Mouse (Mus musculus) neural tube, embryonic 12.5 days (tissue): ENCODE measurements around the gene N4bp2l2. TPM values are rescaled to one million over a fixed set of nuclear protein-coding genes. Genes with fewer than 3 reads are reported as not detected.

Source experiments
- ATAC-seq: fragments of 200-750 bp; cut with Nextera tagmentation; 2 replicates; pipeline ENCODE4 v1.8.0; 2017; ENCODE audit warnings: low read depth, mild to moderate bottlenecking, moderate TSS enrichment, moderate library complexity; ENCODE audit not compliant: low FRiP score
- H3K27ac ChIP-seq: fragments of 300-500 bp; sonication (generic); 2 replicates; pipeline ENCODE4 v1.5.1; 2016
- H3K27me3 ChIP-seq: fragments of 300-500 bp; sonication (generic); replicated peaks from 2 replicates; pipeline ENCODE4 v1.6.1; 2016; ENCODE audit warnings: mild to moderate bottlenecking
- H3K36me3 ChIP-seq: fragments of 300-500 bp; sonication (generic); 2 replicates; pipeline ENCODE4 v1.6.1; 2016; ENCODE audit warnings: mild to moderate bottlenecking
- H3K4me1 ChIP-seq: fragments of 300-500 bp; sonication (generic); 2 replicates; pipeline ENCODE4 v1.6.1; 2016
- H3K4me2 ChIP-seq: fragments of 300-500 bp; sonication (generic); replicated peaks from 2 replicates; pipeline ENCODE4 v1.6.1; 2016; ENCODE audit warnings: mild to moderate bottlenecking
- H3K4me3 ChIP-seq: fragments of 300-500 bp; sonication (generic); 2 replicates; pipeline ENCODE4 v1.5.1; 2016
- H3K9ac ChIP-seq: fragments of 300-500 bp; sonication (generic); 2 replicates; pipeline ENCODE4 v1.6.1; 2016; ENCODE audit warnings: mild to moderate bottlenecking
- H3K9me3 ChIP-seq: fragments of 300-500 bp; sonication (generic); 2 replicates; pipeline ENCODE4 v1.6.1; 2016; ENCODE audit warnings: mild to moderate bottlenecking
- WGBS: fragments of 180-500 bp; shearing (Covaris S2); methylation state at CpG from one replicate; pipeline ENCODE4 v1.1.7; 2016; 5-methylcytosine and 5-hydroxymethylcytosine counted together
- polyA plus RNA-seq: library from polyadenylated mRNA; unstranded; fragments of >200 nt; fragmentation: Nextera tagmentation; extraction: Ambion mirVana; gene quantifications from 2 replicates; pipeline ENCODE4 v1.2.1, GENCODE M21; 2016

N4bp2l2 gene
- polyA plus RNA-seq, 1 experiment from 2014 or later = 41.1 TPM

DNA sequence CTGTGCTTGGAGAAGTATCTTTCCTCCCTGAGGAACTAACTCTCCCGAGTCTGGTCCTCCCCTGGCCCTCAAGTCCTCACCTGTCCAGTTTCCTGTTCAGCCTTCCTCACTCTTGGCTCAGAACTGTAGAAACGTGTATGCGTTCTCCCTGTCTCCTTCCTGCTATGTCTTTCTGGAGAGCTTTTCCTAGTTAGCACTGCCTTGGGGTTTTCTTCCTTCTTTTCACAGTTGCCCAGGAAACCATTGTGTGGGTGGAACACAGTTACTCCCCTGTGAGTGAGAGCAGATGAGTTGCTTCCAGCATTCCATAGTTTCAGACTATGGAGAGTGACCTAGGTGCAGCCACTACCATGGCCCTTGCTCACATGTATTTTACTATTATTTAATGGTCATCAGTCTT lies 99.8 kb downstream of the N4bp2l2 start:
- Histone ChIP-seq H3K4me1 (no peaks in the 10 kb centered on the region), H3K4me2 (no peak overlapping the region), H3K27me3 (no peaks in the 10 kb centered on the region), H3K9ac (no peak overlapping the region), H3K9me3 (no peaks in the 10 kb centered on the region), H3K27ac (no peak overlapping the region), H3K4me3 (no peak overlapping the region), H3K36me3 (peaks cover 27% of the 10 kb centered on the region)
- ATAC-seq = no peak
- 60% methylated on average over 3 of the region's 3 CpGs for WGBS

DNA sequence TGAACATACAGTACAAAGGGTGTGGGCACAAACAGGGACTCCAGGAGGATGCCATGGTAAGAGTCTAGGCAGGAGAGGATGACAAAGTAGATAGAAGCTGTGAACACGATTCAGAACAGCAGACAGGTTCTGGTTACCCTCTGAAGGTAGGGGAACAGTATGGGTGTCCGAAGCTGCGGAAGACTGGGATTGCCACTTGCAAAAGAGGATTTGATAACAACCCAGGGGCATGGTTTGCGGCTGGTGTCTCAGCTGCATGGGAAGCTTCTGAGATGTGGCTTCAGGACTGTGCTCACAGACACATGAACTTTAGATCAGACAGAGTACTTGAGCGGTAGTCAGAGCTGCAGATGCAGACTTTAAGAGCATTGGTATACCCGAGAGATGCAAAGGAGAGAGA lies 101.6 kb downstream of the N4bp2l2 start:
- Histone ChIP-seq H3K36me3 (peaks cover 25% of the 10 kb centered on the region), H3K27ac (no peak overlapping the region), H3K4me1 (no peaks in the 10 kb centered on the region), H3K9ac (no peak overlapping the region), H3K4me2 (no peak overlapping the region), H3K9me3 (no peaks in the 10 kb centered on the region), H3K4me3 (no peak overlapping the region), H3K27me3 (no peaks in the 10 kb centered on the region)
- no peak for ATAC-seq
- WGBS = 95% methylated on average over 6 of the region's 6 CpGs

DNA sequence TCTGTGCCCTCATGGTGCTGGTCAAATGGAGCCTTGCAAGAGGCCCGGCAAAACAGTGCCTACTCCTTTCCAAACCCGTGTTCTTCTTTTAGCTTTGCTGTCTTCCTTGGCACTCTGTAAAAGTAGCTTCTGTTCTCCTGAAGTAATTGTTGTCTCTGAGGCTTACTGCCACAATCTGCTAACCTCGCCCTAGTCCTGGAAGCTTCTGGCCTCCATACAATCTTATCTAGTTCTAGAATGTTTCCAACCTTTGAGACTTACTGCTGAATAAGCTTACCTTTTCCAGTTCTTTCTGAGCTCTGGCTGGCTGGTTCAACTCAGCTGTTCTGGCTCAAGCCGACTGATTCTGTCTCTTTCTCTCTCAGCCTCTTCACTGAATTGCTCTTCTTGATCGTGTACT lies 104.2 kb downstream of the N4bp2l2 start:
- H3K9ac ChIP-seq = no peak overlapping the region
- no peaks in the 10 kb centered on the region for H3K27me3 ChIP-seq
- no peak for ATAC-seq
- no peaks in the 10 kb centered on the region for H3K4me1 ChIP-seq
- H3K4me3 ChIP-seq = no peak overlapping the region
- peaks cover 14% of the 10 kb centered on the region; the same call in 1 of the 2 replicates for H3K36me3 ChIP-seq
- H3K4me2 ChIP-seq = no peak overlapping the region
- no peak overlapping the region for H3K27ac ChIP-seq
- 95% methylated on average over 5 of the region's 5 CpGs for WGBS
- no peaks in the 10 kb centered on the region for H3K9me3 ChIP-seq

DNA sequence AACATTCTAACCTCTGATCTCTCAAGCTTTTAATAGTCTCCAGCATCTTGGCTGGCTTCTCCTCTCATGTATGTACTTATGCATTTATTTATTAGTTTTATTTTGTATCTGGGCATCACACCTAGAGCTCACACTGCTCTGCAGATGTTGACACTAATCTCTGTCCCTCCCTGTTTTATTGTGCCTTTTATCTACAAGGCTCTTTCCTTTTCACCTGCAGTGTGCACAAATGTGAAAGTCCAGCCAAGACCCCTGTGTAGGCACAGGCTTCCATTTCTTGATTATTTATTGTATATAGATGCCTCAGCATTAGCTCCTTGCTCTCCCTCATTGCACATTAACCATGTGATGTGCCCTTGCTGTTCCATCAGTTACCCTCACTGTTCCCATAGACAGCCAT lies 104.6 kb downstream of the N4bp2l2 start:
- no peak for ATAC-seq
- no peaks in the 10 kb centered on the region for H3K4me1 ChIP-seq

DNA sequence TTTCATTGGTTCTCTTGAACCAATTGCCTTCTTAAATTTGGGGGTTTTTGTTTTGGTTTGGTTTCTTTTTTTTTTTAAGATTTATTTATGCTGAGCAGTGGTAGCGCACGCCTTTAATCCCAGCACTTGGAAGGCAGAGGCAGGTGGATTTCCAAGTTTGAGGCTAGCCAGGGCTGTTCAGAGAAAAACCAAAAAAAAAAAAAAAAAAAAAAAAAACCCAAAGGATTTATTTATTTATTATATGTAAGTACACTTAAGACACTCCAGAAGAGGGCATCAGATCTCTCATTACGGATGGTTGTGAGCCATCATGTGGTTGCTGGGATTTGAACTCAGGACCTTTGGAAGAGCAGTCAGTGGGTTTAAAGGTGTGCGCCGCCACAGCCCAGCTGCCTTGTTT lies 105.1 kb downstream of the N4bp2l2 start:
- Histone ChIP-seq H3K4me3 (no peak overlapping the region), H3K4me1 (no peaks in the 10 kb centered on the region)
- WGBS = 95% methylated on average over 5 of the region's 5 CpGs

More for the DNA sequence above, 104.6 kb downstream of the N4bp2l2 start:
- Histone ChIP-seq H3K4me2 (no peak overlapping the region), H3K27ac (no peak overlapping the region), H3K9ac (no peak overlapping the region), H3K9me3 (no peaks in the 10 kb centered on the region), H3K36me3 (peaks cover 14% of the 10 kb centered on the region; the same call in 1 of the 2 replicates), H3K27me3 (no peaks in the 10 kb centered on the region), H3K4me3 (no peak overlapping the region)

DNA sequence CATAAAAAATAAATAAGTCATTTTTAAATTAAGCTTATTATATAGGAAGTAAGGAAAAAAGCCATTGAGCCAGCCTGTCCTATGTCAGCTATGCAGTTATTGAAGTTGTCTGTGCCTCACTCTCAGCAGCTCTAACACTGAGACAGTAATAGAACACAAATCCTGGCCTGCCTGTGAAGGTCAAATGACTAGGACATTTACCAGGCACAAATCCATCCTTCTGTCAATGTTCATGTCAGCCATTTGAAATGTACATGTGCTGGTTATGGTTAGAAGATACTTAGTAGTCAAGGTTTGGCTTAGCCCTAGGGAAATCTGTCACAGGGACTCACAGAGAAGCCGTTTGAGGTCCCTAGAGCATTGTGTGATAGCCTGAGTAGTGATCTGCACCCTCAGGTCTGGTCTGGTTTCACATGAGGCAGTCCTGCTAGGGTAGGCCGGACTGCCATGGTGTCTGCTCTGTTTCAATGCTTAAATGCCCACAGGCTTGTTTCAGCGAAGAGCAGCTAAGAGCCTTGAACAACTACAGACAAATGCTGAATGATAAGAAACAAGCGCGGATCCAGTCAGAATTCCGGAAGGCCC lies 106.4 kb downstream of the N4bp2l2 start:
- 94% methylated on average over 6 of the region's 6 CpGs for WGBS
- no peak for ATAC-seq
- Histone ChIP-seq H3K9me3 (no peaks in the 10 kb centered on the region), H3K4me2 (no peak overlapping the region), H3K4me1 (no peaks in the 10 kb centered on the region), H3K27me3 (no peaks in the 10 kb centered on the region), H3K27ac (no peak overlapping the region), H3K4me3 (no peak overlapping the region), H3K9ac (no peak overlapping the region), H3K36me3 (peaks cover 15% of the 10 kb centered on the region; the same call in 1 of the 2 replicates)

More for the DNA sequence above, 105.1 kb downstream of the N4bp2l2 start:
- Histone ChIP-seq H3K9me3 (no peaks in the 10 kb centered on the region), H3K4me2 (no peak overlapping the region), H3K36me3 (peaks cover 14% of the 10 kb centered on the region; the same call in 1 of the 2 replicates), H3K9ac (no peak overlapping the region), H3K27me3 (no peaks in the 10 kb centered on the region), H3K27ac (no peak overlapping the region)
- ATAC-seq = no peak

Other genes with a start within 250 kb of the N4bp2l2 start
- gene Zar1l, start 148.0 kb downstream of the N4bp2l2 start, polyA plus RNA-seq = not detected in 2 replicates
- 16.0 and 19.2 TPM in 2 replicates for gene Brca2, start 143.6 kb downstream of the N4bp2l2 start, polyA plus RNA-seq
- gene N4bp2l1, start 69.0 kb downstream of the N4bp2l2 start, polyA plus RNA-seq = 4.6 and 4.9 TPM in 2 replicates
- gene Pds5b, start 7.6 kb upstream of the N4bp2l2 start, polyA plus RNA-seq = 33.8 and 34.4 TPM in 2 replicates